Mouse (Mus musculus) kidney, adult 9 months (tissue): Measurements from ENCODE around the gene Nepro.

ENCODE experiments used
- DNase-seq: peaks from one replicate; pipeline ENCODE4 v3.0.0; 2022

Gene Nepro

GRCm38 (mm10) chr16:44724083-44724787, at the start of gene Nepro:
Gene Nepro (plus strand): TSS chr16:44724301.
- peak; percentile 96 for DNase-seq

- DNase-seq = no peak
Measured at GRCm38 (mm10) chr16:44676357-44676756, 47.7 kb upstream of the Nepro start.

- no peak for DNase-seq
Measured at GRCm38 (mm10) chr16:44679082-44679481, 45.0 kb upstream of the Nepro start.

- no peak for DNase-seq
Measured at GRCm38 (mm10) chr16:44679503-44679971, 44.6 kb upstream of the Nepro start.

DNA sequence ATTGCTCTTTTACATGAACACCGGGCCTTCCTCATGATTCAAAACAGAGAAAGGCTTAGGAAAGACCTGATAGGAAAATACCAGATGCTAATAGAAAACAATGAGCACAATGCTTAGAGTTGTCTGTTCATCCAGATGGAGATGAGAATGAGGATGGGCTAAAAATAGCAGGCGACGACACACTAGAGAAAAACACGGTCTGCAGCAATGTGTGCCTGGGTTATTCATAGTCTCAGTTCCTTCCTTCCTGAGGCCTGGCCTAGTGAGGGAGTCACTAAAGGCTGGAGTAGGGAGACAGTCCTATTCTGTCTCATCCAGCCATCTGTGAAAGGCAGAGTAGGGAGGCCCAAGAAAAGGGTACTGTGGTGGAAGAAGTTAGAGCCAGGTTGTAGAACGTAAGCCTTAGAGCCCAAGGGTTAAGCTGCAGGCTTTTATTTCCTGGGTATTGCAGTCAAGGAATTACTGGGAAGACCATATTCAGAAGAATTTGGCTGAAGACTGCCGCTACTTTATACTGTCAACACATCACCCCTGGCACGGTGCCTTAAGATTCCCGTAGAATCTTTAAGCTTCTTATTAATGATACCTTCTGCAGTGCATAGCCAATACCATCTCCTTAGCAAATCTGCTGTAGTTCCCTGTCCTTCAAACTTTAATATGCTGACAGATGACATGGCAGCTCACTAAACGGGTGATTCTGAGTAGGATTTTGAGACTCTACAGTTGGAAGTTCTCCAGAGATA, 43.2 kb upstream of the Nepro start:
- DNase-seq = peak; percentile 67

DNA sequence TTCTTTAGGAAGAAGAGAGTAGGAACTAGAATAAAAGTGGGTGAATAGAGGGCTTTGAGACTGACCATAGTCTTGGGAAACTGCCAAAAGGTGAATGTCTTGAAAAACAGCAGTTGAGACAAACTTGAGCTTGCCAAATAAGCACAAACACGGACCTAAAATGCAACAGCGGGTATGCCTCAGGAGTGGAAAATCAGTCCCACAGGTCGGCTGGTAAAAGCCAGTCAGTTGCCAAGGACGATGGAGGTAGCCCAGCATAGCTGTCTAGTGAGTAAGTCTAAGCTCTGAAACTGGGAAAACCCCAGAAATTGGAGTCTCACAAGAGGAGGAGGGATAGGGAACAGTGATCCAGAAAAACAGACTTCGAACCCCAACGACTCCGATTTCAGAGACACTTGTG, 39.5 kb upstream of the Nepro start:
- peak; percentile 18 for DNase-seq

DNA sequence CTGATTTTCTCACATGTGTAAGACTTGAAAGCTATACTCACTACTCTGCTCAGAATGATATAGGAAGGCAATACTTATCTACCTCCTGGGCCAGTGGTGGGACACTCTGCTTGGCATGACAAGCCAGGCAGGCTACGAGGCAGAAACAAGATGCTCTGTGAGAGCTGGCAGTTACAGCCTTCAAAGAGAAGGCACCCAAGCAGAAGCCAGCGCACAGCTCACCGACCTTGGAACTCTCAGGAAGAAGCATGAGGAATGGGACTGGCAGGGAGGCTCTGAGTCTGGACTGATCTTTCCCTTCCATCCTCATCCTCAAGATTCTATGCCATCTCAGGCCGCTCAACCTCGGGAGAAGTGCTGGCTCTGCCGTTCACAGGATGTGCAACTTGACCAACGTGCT, 38.7 kb upstream of the Nepro start:
- no peak for DNase-seq

DNA sequence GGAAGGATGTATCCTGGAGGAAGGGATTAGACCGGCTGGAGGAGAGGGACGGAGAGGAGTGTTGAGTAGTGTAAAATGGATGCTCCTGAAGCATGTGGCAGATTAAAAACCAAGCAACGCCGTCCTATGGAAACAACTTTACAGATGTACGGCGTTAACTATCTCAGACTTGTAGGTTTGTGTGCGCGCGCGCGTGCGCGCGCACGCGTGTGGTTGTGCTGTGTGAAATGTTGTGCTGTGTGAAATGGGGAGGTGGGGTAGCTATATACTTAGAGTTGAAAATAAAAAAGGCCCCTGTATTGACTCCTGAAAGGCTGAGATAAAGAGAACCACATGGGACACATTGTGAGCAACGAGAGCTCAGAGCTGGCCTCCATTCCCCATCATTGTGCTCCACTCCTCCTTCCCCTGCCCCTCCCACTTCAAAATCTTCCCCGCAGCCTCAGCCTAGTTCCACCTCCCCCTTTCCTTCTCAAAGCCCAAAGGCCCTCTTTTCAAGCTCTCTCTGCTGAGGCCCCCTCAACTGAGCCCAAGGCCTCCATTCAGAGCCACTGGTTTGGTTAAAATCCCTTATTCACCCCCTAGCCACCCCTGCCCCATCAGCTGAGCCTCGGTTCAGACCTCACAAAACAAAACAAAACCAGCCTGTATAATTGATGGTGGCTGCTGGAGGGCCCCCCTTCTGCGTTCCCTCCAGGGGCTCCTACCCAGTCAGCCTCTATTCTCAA, 36.9 kb upstream of the Nepro start:
- no peak for DNase-seq

GRCm38 (mm10) chr16:44687719-44688420, 36.2 kb upstream of the Nepro start:
- no peak for DNase-seq

GRCm38 (mm10) chr16:44688507-44688906, 35.6 kb upstream of the Nepro start:
- peak; percentile 13 for DNase-seq

GRCm38 (mm10) chr16:44690501-44690900, 33.6 kb upstream of the Nepro start:
- no peak for DNase-seq

GRCm38 (mm10) chr16:44691066-44691465, 33.0 kb upstream of the Nepro start:
- no peak for DNase-seq

GRCm38 (mm10) chr16:44691561-44692141, 32.5 kb upstream of the Nepro start:
- peak; percentile 47 for DNase-seq

DNA sequence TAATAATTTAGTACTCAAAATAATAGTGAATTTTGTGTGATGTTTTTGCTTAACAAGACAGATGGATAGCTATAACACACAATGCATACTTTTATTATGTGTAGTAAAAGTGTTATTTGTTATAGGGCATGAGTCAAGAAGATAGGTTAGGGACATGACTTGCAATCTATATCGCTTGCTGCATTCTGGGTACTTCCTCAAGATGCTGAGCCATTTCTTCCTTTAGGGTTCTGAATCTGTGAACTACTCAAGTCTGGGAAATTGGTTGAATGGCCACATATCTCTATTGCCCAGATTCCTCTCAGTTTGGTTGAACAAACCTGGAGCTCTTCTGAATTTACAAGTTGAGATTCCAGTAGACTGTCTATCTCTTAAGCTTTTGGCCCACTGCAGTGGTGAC, 31.6 kb upstream of the Nepro start:
- no peak for DNase-seq

GRCm38 (mm10) chr16:44693695-44694094, 30.4 kb upstream of the Nepro start:
- no peak for DNase-seq

DNA sequence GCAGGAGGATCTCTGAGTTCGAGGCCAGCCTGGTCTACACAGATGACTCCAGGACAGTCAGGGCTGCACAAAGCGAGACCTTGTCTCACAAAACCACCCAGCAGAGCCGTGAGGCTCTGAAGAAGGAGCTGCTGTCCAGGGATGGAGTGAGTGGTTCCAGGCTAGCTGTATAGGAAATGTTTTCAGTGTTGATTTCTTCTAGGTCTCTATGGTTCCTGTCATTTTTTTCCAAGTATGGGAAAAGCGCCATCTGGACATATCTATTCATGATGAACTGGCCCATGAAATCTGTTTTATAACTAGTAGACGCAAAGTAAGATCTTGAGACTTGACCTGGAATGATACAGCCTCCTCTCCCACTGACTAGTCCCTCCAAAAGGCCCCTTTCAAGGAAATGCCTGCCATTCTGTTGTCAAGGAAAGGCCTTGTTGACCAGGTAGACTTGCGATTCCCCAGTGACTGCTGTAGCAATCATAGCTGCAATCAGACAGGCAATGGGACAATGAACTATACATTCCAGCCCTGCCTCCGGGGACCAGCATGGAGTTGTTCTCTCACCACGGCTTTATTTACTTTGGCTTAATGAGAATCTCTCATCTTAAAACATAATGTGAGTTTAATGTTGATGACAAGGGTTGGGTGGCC, 28.8 kb upstream of the Nepro start:
- peak; percentile 17 for DNase-seq

DNA sequence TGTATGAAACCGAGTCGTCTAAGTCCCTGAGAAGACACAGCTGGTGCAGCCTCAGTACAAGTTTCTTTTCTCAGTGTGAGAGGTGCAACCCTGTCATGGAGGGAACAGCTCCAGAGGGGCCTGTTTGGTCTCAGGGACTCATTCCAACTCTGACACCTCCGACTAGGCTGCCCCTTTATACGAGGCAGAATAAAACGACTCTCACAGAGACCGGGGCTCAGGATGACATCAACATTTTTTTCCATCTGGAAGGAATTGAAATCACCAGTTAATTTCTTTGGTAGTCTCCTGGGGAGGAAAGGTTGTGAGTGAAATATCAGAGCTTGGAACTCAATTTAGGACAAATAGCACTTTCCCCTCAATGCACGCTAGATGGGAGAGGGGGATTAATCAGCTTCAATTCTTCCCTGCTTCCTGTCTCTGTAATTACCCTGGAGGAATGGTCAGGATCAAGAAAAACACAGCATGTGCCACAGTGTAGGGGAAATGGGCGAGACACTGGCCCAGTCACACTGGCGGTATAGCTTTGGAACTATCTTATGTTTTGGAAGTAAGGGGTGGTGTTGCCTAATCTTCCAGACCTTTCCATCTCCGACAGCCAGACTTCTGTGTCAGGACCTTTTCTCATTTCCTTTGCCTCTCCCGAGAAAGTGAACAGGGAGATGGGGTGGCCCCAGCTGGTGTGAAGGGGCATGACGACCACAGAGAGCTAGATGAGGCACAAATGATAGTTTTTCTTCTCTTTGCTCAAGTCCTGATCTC, 28.1 kb upstream of the Nepro start:
- DNase-seq = no peak

- no peak for DNase-seq
Measured at GRCm38 (mm10) chr16:44697473-44698205, 26.5 kb upstream of the Nepro start.

- DNase-seq = no peak
Measured at GRCm38 (mm10) chr16:44701155-44701554, 22.9 kb upstream of the Nepro start.

DNA sequence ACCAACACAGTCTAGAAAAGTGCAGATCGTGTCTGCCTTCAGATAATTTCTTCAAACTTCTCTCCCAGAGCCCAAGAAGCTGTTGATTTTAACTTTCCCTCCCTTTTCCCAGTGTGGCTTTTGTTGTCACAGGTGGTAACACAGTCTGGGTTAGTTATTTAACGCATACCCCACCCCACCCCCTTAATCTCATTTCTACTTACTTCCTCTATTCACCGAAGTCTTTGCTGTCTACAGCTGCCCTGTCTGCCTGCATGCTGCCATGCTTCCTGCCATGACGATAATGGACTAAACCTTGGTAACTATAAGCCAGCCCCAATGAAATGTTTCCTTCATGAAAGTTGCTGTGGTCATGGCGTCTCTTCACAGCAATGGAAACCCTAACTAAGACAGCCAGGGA, 21.8 kb upstream of the Nepro start:
- DNase-seq = no peak

GRCm38 (mm10) chr16:44703458-44703857, 20.6 kb upstream of the Nepro start:
- no peak for DNase-seq
